In the genomic region with DNA sequence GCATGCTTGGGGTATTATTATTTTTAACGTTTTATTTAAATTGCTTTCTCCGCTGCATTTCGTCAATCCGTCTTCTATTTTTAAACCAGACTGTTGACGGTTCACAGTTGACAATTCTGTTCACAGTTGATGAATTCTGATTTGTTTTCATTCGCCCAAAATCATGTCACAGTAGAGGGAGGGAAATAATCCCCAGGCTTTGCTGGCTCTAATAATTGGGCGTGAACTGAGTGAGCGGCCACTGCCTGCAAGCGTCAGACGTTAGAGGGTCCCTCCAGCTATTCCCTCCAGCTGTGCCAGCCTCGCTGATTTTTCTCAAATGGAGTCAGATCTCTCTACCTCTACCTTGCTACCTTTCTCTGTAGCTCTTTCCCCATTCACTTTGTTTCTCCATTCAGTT, we compare ENCODE assay signal across 19 mouse cellular contexts.
DNase-seq lines count a peak whose midpoint lies in the region; ATAC-seq lines count a peak whose summit lies in the region.
"Had no signal": no experiment of that assay in that cellular context is flagged by ENCODE, and none has a peak within 500 bp of the region (broad histone marks: within the 10 kb centered on the region; RNA-seq: fewer than 3 reads in every experiment).

No protein-coding gene starts in this region.

- no peak for ATAC-seq in hindbrain, embryonic 13.5 days (ENCODE audit: low FRiP score)
- no peak for ATAC-seq in hindbrain, embryonic 12.5 days (ENCODE audit: low FRiP score)
- no peak for ATAC-seq in neural tube, embryonic 13.5 days (ENCODE audit: low read depth)
- ATAC-seq in midbrain, embryonic 16.5 days = no peak
- no peak for ATAC-seq in cerebellum, adult (ENCODE audit: insufficient number of reproducible peaks, low FRiP score, low TSS enrichment)
- ATAC-seq: forebrain, embryonic 13.5 days; intestine, embryonic 15.5 days had no signal

- H3K9me3 ChIP-seq in hindbrain, embryonic 13.5 days = no peaks in the 10 kb centered on the region
- no peaks in the 10 kb centered on the region for H3K9me3 ChIP-seq in hindbrain, embryonic 12.5 days (replicated peaks)
- H3K9me3 ChIP-seq in neural tube, embryonic 13.5 days = no peaks in the 10 kb centered on the region
- no peaks in the 10 kb centered on the region for H3K9me3 ChIP-seq in midbrain, embryonic 16.5 days (replicated peaks; ENCODE audit: control insufficient read depth, low read length, poor library complexity, severe bottlenecking)
- H3K9me3 ChIP-seq: embryonic facial prominence, embryonic 12.5 days; forebrain, embryonic 13.5 days; hindbrain, embryonic 10.5 days; intestine, embryonic 15.5 days had no signal

- 47% methylated on average over 11 of the region's 11 CpGs for WGBS in hindbrain, embryonic 13.5 days
- 54% methylated on average over 11 of the region's 11 CpGs for WGBS in hindbrain, embryonic 12.5 days
- WGBS in neural tube, embryonic 13.5 days = 55% methylated on average over 11 of the region's 11 CpGs
- 29% methylated on average over 11 of the region's 11 CpGs for WGBS in midbrain, embryonic 16.5 days

- no peak for DNase-seq in neural tube, embryonic 10.5 days (ENCODE audit: extremely low spot score, low spot score)
- DNase-seq in adrenal gland, postnatal 14 days = no peak
- DNase-seq: adrenal gland, adult 2 months; adrenal gland, postnatal 36 days; cerebellum, adult 11-12 months; cerebellum, adult 9-10 months; cerebellum, postnatal 25 days; gastrocnemius, postnatal 14 days; heart, adult 2 months had no signal

- H3K36me3 ChIP-seq in hindbrain, embryonic 13.5 days = no peaks in the 10 kb centered on the region
- H3K36me3 ChIP-seq in hindbrain, embryonic 12.5 days = no peaks in the 10 kb centered on the region
- no peaks in the 10 kb centered on the region for H3K36me3 ChIP-seq in neural tube, embryonic 13.5 days
- H3K36me3 ChIP-seq in midbrain, embryonic 16.5 days (ENCODE audit: control insufficient read depth, insufficient read depth, low read length) = no peaks in the 10 kb centered on the region
- H3K36me3 ChIP-seq: embryonic facial prominence, embryonic 12.5 days; hindbrain, embryonic 10.5 days; intestine, embryonic 15.5 days had no signal

- no peak overlapping the region for H3K9ac ChIP-seq in hindbrain, embryonic 13.5 days
- no peak overlapping the region for H3K9ac ChIP-seq in hindbrain, embryonic 12.5 days
- no peak overlapping the region for H3K9ac ChIP-seq in neural tube, embryonic 13.5 days
- no peak overlapping the region for H3K9ac ChIP-seq in midbrain, embryonic 16.5 days (ENCODE audit: low read depth, low read length)
- H3K9ac ChIP-seq: embryonic facial prominence, embryonic 12.5 days; forebrain, embryonic 13.5 days; intestine, embryonic 15.5 days had no signal

- H3K4me1 ChIP-seq in hindbrain, embryonic 13.5 days (replicated peaks) = peaks cover 21% of the 10 kb centered on the region
- H3K4me1 ChIP-seq in hindbrain, embryonic 12.5 days = peaks cover 12% of the 10 kb centered on the region; the same call in 1 of the 2 replicates
- H3K4me1 ChIP-seq in neural tube, embryonic 13.5 days (replicated peaks) = peaks cover 16% of the 10 kb centered on the region
- 0 out of 2 replicates have a peak, but pooled peaks cover 4% of the 10 kb centered on the region for H3K4me1 ChIP-seq in midbrain, embryonic 16.5 days (ENCODE audit: control insufficient read depth, insufficient read depth, low read length)
- H3K4me1 ChIP-seq: intestine, embryonic 15.5 days had no signal

- no peak overlapping the region for H3K4me2 ChIP-seq in hindbrain, embryonic 13.5 days
- no peak overlapping the region for H3K4me2 ChIP-seq in hindbrain, embryonic 12.5 days (replicated peaks)
- no peak overlapping the region for H3K4me2 ChIP-seq in neural tube, embryonic 13.5 days
- H3K4me2 ChIP-seq in midbrain, embryonic 16.5 days (ENCODE audit: low read length) = 0 out of 2 replicates have a peak overlapping the region, but pooled peaks have one; percentile 5
- H3K4me2 ChIP-seq: embryonic facial prominence, embryonic 12.5 days; forebrain, embryonic 13.5 days; heart, embryonic 11.5 days; intestine, embryonic 15.5 days had no signal

- 0 out of 2 replicates have a peak overlapping the region, but pooled peaks have one; percentile 3 for H3K27ac ChIP-seq in hindbrain, embryonic 13.5 days
- H3K27ac ChIP-seq in hindbrain, embryonic 12.5 days = no peak overlapping the region
- peak overlapping the region; percentile 33; the same call in 1 of the 2 replicates for H3K27ac ChIP-seq in neural tube, embryonic 13.5 days (replicated peaks)
- H3K27ac ChIP-seq in midbrain, embryonic 16.5 days (ENCODE audit: low read length) = no peak overlapping the region
- H3K27ac ChIP-seq: embryonic facial prominence, embryonic 12.5 days; forebrain, embryonic 13.5 days; heart, adult 2 months; hindbrain, embryonic 10.5 days; intestine, embryonic 15.5 days had no signal

- 0 out of 2 replicates have a peak, but pooled peaks cover 3% of the 10 kb centered on the region for H3K27me3 ChIP-seq in hindbrain, embryonic 13.5 days
- H3K27me3 ChIP-seq in hindbrain, embryonic 12.5 days = 0 out of 2 replicates have a peak, but pooled peaks cover 3% of the 10 kb centered on the region
- H3K27me3 ChIP-seq in neural tube, embryonic 13.5 days = no peaks in the 10 kb centered on the region
- no peaks in the 10 kb centered on the region for H3K27me3 ChIP-seq in midbrain, embryonic 16.5 days (ENCODE audit: control insufficient read depth, insufficient read depth, low read depth, low read length)
- H3K27me3 ChIP-seq: embryonic facial prominence, embryonic 12.5 days; forebrain, embryonic 13.5 days; intestine, embryonic 15.5 days had no signal

- no peak overlapping the region for H3K4me3 ChIP-seq in hindbrain, embryonic 13.5 days
- H3K4me3 ChIP-seq in hindbrain, embryonic 12.5 days = no peak overlapping the region
- no peak overlapping the region for H3K4me3 ChIP-seq in neural tube, embryonic 13.5 days
- no peak overlapping the region for H3K4me3 ChIP-seq in midbrain, embryonic 16.5 days (ENCODE audit: low read depth, low read length)
- H3K4me3 ChIP-seq: embryonic facial prominence, embryonic 12.5 days; forebrain, embryonic 13.5 days; heart, adult 2 months; hindbrain, embryonic 10.5 days; intestine, embryonic 15.5 days had no signal

Comparison
In these comparisons a context has a peak if more than half of its experiments do, and no peak if none do; other contexts are left out.
1. H3K27ac ChIP-seq: peak in hindbrain, embryonic 13.5 days (single experiment) and neural tube, embryonic 13.5 days (single experiment); none in hindbrain, embryonic 12.5 days (single experiment) and midbrain, embryonic 16.5 days (single experiment).